Mouse (Mus musculus) lung, postnatal 14 days (tissue): ENCODE measurements around the gene Nabp2.
A peak's percentile ranks its signal among the peaks of the same experiment; 100 is the strongest.

Experiments
- DNase-seq: peaks from one replicate; pipeline ENCODE4 v3.0.0; 2021

Nabp2 gene

GRCm38 (mm10) chr10:128411211-128412054 is at the start of gene Nabp2, which contains the start of gene Rnf41:
Nabp2 (minus strand) TSS chr10:128411492.
Rnf41 (plus strand) TSS chr10:128411657.
- DNase-seq: peak; percentile 97

GRCm38 (mm10) chr10:128460270-128460630 is 49.0 kb upstream of the Nabp2 start:
- DNase-seq: no peak

- peak; percentile 31 for DNase-seq
These were observed 48.3 kb upstream of the Nabp2 start for GRCm38 (mm10) chr10:128459409-128460269.

- DNase-seq: peak; percentile 88
These were observed 47.6 kb upstream of the Nabp2 start, which contains the start of gene Smarcc2 for GRCm38 (mm10) chr10:128458719-128459408. Smarcc2 (plus strand) TSS chr10:128459248.

- peak; percentile 95 for DNase-seq
These were observed 47.0 kb upstream of the Nabp2 start for GRCm38 (mm10) chr10:128458348-128458718.

- DNase-seq: no peak
These were observed 46.4 kb upstream of the Nabp2 start for GRCm38 (mm10) chr10:128457676-128458075.

GRCm38 (mm10) chr10:128455280-128455679 is 44.0 kb upstream of the Nabp2 start:
- DNase-seq: peak; percentile 79

GRCm38 (mm10) chr10:128454471-128454870 is 43.2 kb upstream of the Nabp2 start:
- DNase-seq: no peak

GRCm38 (mm10) chr10:128451014-128451413 is 39.7 kb upstream of the Nabp2 start:
- DNase-seq: no peak

GRCm38 (mm10) chr10:128445407-128445806 is 34.1 kb upstream of the Nabp2 start:
- no peak for DNase-seq

- DNase-seq: no peak
These were observed 33.1 kb upstream of the Nabp2 start for GRCm38 (mm10) chr10:128444354-128444753.

- DNase-seq: no peak
These were observed 31.4 kb upstream of the Nabp2 start for GRCm38 (mm10) chr10:128442718-128443117.

- no peak for DNase-seq
These were observed 30.2 kb upstream of the Nabp2 start for GRCm38 (mm10) chr10:128441324-128442119.

GRCm38 (mm10) chr10:128440407-128440806 is 29.1 kb upstream of the Nabp2 start:
- peak; percentile 25 for DNase-seq

- peak; percentile 25 for DNase-seq
These were observed 27.5 kb upstream of the Nabp2 start for GRCm38 (mm10) chr10:128438675-128439279.

- no peak for DNase-seq
These were observed 25.1 kb upstream of the Nabp2 start for GRCm38 (mm10) chr10:128436376-128436775.

GRCm38 (mm10) chr10:128435873-128436272 is 24.6 kb upstream of the Nabp2 start:
- no peak for DNase-seq

GRCm38 (mm10) chr10:128435186-128435823 is 24.0 kb upstream of the Nabp2 start:
- DNase-seq: peak; percentile 60

- no peak for DNase-seq
These were observed 23.4 kb upstream of the Nabp2 start for GRCm38 (mm10) chr10:128434681-128435080.

GRCm38 (mm10) chr10:128433417-128433816 is 22.1 kb upstream of the Nabp2 start:
- DNase-seq: no peak

GRCm38 (mm10) chr10:128429454-128429853 is 18.2 kb upstream of the Nabp2 start:
- no peak for DNase-seq
